Mouse (Mus musculus) testis, adult 2 months (tissue): ENCODE results near the gene Fpr3. TPM values are rescaled to one million over a fixed set of nuclear protein-coding genes. Genes with fewer than 3 reads are reported as not detected.
A peak's percentile ranks its signal among the peaks of the same experiment; 100 is the strongest.

ENCODE experiments used
- H3K27ac ChIP-seq: fragments of 200-500 bp; 2 replicates; pipeline ENCODE4 v1.5.1; 2012; ENCODE audit warnings: low read depth, low read length; ENCODE audit not compliant: control insufficient read depth, insufficient read depth
- H3K27me3 ChIP-seq: fragments of 200-500 bp; 2 replicates; pipeline ENCODE4 v1.6.1; 2012; ENCODE audit warnings: mild to moderate bottlenecking, low read length, moderate library complexity; ENCODE audit not compliant: control insufficient read depth, insufficient read depth
- H3K36me3 ChIP-seq: fragments of 200-500 bp; 2 replicates; pipeline ENCODE4 v1.6.1; 2012; ENCODE audit warnings: mild to moderate bottlenecking, low read length; ENCODE audit not compliant: control insufficient read depth, insufficient read depth
- H3K4me1 ChIP-seq: fragments of 200-500 bp; 2 replicates; pipeline ENCODE4 v1.6.1; 2012; ENCODE audit warnings: low read length; ENCODE audit not compliant: control insufficient read depth, insufficient read depth
- H3K4me3 ChIP-seq: fragments of 200-500 bp; 2 replicates; pipeline ENCODE4 v1.5.1; 2012; ENCODE audit warnings: low read depth, mild to moderate bottlenecking, low read length, moderate library complexity, mixed read lengths; ENCODE audit not compliant: control insufficient read depth
- CTCF ChIP-seq: fragments of 200-500 bp; IDR thresholded peaks from 2 replicates; pipeline ENCODE4 v1.5.1; 2012; ENCODE audit warnings: low read depth, mild to moderate bottlenecking, inconsistent platforms, low read length, moderate library complexity; ENCODE audit not compliant: control insufficient read depth, insufficient read depth, insufficient replicate concordance
- POLR2A ChIP-seq: fragments of 200-500 bp; IDR thresholded peaks from 2 replicates; pipeline ENCODE4 v1.6.1; 2012; ENCODE audit warnings: low read depth, mild to moderate bottlenecking, inconsistent platforms, low read length, moderate library complexity; ENCODE audit not compliant: control insufficient read depth
- polyA plus RNA-seq: library from polyadenylated mRNA; depleted of rRNA; stranded (reverse); fragments of >200 nt; gene quantifications from 2 replicates; pipeline ENCODE4 v1.2.3, GENCODE M21; 2012

The Fpr3 gene
- polyA plus RNA-seq, 1 experiment = not detected

GRCm38 (mm10) chr17:17848988-17849387 is 38.7 kb upstream of the Fpr3 start:
- Histone ChIP-seq H3K27ac (no peak overlapping the region), H3K36me3 (no peaks in the 10 kb centered on the region), H3K4me1 (peaks cover 5% of the 10 kb centered on the region), H3K27me3 (no peaks in the 10 kb centered on the region), H3K4me3 (no peak overlapping the region)
- no peak for TF ChIP-seq CTCF

- TF ChIP-seq POLR2A (no peak), CTCF (no peak)
- no peaks in the 10 kb centered on the region for H3K27me3 ChIP-seq
- peak overlapping the region; percentile 28; the same call in 1 of the 2 replicates for H3K4me3 ChIP-seq
- no peaks in the 10 kb centered on the region for H3K36me3 ChIP-seq
- H3K4me1 ChIP-seq = peaks cover 5% of the 10 kb centered on the region
- H3K27ac ChIP-seq = no peak overlapping the region
Measured at GRCm38 (mm10) chr17:17849906-17850712, 37.5 kb upstream of the Fpr3 start.

DNA sequence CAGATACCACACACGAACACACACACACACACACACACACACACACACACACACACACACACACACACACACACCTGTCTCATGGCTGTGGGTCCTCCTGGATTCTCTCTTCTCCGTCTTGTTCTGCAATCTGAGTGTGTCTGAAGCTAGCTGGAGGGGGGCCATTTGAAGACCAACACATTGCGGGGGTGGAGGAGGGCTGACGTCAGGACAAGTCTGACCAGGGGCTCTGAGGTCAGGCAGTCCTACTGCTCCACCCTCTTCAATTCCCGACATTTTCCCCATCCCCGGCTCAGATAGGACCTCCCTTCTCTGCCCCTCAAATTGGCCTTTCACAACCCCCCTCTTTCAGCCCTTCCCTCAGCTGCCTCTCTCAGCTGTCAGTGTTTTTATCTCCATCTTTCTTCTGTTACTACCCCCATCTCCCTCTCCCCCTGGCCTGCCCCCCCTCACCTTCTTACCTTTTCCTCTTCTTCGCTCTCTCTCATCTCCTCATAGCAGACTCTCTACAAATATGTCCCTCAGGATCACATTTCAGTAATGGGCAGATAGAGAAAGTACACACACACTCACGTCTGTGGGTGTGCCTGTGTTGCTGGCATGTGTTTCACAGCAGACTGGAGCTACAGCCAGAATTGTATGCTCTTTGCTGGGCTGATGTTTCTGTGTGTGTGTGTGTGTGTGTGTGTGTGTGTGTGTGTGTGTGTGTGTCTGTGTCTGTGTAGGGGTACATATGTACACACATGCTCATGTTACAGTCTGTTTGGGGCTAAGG is 32.4 kb upstream of the Fpr3 start, which contains the start of gene Has1:
Gene Has1, minus strand, starts transcription at position 142 of the 775 bp plus-strand sequence.
- TF ChIP-seq POLR2A (no peak), CTCF (no peak)
- Histone ChIP-seq H3K4me3 (no peak within 1 kb of the TSS), H3K27ac (no peak within 1 kb of the TSS), H3K27me3 (no peaks in the 10 kb centered on the region), H3K4me1 (peaks cover 2% of the 10 kb centered on the region; the same call in 1 of the 2 replicates), H3K36me3 (no peaks in the 10 kb centered on the region)

DNA sequence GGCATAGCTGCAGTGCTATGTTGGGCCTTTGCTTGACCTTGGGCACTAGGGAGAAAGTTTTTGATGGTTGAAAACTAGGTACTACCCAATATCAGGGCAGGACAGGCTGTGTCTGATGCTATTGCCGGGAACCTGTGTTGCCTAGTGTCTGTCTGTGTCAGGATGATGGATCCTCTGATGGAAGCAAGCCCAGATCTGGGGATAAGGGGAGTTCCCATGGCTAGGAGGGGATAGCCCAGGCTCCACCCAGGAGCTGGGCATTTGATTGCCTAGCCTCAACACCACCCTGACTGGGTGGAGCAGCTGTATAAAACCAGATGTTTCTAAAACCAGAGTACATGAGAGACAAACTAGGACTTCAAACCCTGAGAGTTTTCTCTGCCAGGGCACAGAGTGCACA is 31.0 kb upstream of the Fpr3 start:
- Histone ChIP-seq H3K36me3 (no peaks in the 10 kb centered on the region), H3K27ac (no peak overlapping the region), H3K4me1 (no peaks in the 10 kb centered on the region), H3K4me3 (no peak overlapping the region), H3K27me3 (no peaks in the 10 kb centered on the region)
- TF ChIP-seq CTCF = no peak
- TF ChIP-seq POLR2A = no peak

GRCm38 (mm10) chr17:17857446-17857845 is 30.2 kb upstream of the Fpr3 start:
- H3K27me3 ChIP-seq = no peaks in the 10 kb centered on the region
- no peaks in the 10 kb centered on the region for H3K4me1 ChIP-seq
- no peaks in the 10 kb centered on the region for H3K36me3 ChIP-seq
- no peak overlapping the region for H3K4me3 ChIP-seq
- TF ChIP-seq POLR2A = no peak
- no peak for TF ChIP-seq CTCF
- no peak overlapping the region for H3K27ac ChIP-seq

GRCm38 (mm10) chr17:17860110-17860509 is 27.5 kb upstream of the Fpr3 start:
- no peaks in the 10 kb centered on the region for H3K4me1 ChIP-seq
- TF ChIP-seq POLR2A = no peak
- TF ChIP-seq CTCF = no peak
- H3K4me3 ChIP-seq = no peak overlapping the region
- H3K36me3 ChIP-seq = no peaks in the 10 kb centered on the region
- no peaks in the 10 kb centered on the region for H3K27me3 ChIP-seq
- no peak overlapping the region for H3K27ac ChIP-seq

GRCm38 (mm10) chr17:17862360-17862759 is 25.3 kb upstream of the Fpr3 start:
- TF ChIP-seq POLR2A (no peak), CTCF (no peak)
- Histone ChIP-seq H3K4me3 (no peak overlapping the region), H3K27me3 (no peaks in the 10 kb centered on the region), H3K4me1 (no peaks in the 10 kb centered on the region), H3K36me3 (no peaks in the 10 kb centered on the region), H3K27ac (no peak overlapping the region)
